Mouse (Mus musculus): ENCODE results near the gene Catip.
A peak's percentile ranks its signal among the peaks of the same experiment; 100 is the strongest.
"Not testable (repeated sequence)": the region's sequence is repeated elsewhere in the genome, so short reads cannot be mapped to it uniquely, and the experiment has no call there.

Gene Catip

DNA sequence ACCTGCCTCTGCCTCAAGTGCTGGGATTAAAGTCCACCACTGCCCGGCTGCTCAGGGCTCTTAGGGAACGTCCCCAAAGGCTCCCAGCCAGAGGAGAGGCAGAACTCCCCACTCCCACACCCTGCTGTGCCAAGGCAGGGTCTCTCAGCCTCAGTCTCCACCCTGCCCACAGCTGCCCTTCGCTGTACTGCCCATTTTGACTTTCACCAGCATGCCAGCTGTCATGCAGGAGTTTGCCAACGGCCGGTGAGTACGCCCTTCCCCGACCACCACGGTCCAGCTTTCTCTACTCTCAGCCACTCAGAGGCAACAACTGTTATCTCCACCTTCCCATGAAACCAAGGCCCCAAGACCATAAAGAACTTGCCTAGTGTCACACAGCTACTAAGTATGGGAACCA is 22.6 kb downstream of the Catip start:
- no peak for DNase-seq (ENCODE audit: low read depth)

DNA sequence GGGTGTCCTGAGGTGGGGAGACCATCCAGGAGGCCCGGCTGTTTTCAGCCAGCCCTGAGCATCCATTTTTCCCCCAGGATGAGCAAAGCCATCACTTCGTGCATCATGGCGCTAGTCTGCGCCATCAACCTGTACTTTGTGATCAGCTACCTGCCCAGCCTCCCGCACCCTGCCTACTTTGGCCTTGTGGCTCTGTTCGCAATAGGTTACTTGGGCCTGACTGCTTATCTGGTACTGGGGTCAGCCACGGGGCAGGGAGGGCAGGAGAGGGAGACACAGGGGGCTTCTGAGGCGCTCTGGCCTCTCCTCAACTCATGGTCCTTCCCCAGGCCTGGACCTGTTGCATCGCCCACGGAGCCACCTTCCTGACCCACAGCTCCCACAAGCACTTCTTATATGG is 23.2 kb downstream of the Catip start:
- no peak for DNase-seq (ENCODE audit: low read depth)

DNA sequence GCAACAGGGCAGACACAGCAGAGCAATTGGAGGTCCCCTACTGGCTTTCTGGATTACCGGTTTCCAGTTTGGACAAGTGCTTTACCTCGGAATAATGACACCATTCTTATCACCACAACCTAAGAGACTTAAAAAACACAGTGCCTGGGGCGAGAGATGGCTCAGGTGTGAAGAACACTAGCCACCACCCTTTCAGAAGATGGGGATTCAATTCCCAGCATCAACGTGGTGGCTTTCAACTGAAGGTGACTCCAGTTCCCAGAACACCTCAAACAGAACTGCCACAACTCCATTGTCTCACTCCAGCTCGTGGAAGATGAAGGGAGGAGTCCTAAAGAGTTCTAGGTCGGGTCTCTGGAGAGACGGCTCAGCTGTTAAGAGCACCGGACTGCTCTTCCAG is 23.6 kb downstream of the Catip start:
- DNase-seq (ENCODE audit: low read depth) = no peak

DNA sequence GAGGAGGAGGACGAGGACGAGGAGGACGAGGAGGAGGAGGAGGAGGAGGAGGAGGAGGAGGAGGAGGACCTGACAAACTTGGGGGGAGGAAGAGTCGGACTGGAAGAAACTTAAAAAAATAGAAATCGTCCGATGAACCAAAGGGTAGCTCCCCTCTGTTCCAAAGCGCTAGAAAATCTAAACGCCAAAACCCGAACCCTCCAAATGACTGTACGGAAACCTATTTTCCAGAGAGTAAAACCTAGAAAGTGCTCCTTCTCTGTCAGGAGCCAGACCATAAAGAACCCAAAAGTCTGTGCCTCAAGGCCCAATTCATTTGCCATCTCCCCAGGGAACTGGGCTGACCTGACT is 24.4 kb downstream of the Catip start:
- DNase-seq (ENCODE audit: low read depth) = no peak

DNA sequence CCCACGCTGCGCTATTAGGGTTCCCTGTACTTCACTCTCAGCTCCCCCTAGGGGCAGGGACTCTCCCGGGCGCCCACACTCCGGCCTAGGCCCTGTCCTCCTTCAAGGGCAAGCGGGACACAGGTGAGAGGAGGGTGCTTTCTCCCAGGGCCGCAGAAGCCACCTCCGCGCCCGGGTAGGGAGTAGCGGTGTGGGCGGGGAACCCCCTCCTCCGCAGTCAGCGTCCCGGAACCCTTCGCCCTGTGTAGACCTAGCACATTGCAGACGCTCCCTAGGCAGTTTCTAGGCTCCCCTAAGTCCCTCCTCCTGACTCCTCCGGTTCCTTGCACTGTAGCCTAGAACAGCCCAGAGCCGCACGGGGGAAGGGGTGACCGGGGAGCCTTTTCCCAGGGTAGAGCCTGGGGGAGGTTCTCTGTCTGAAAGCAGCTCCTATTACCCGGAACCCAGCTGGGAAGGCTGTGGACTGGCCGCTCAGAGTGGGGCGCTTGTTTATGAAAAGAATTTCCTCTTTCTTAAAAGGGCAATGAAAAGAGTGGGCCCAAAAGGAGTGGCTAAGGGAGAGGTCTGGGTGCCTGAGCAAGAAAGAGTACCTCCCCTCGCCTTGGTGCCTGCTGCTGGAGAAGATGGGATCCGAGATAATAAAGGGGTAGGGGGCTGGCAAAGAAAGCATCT is 24.9 kb downstream of the Catip start:
- peak; percentile 97 for DNase-seq (ENCODE audit: low read depth)

DNA sequence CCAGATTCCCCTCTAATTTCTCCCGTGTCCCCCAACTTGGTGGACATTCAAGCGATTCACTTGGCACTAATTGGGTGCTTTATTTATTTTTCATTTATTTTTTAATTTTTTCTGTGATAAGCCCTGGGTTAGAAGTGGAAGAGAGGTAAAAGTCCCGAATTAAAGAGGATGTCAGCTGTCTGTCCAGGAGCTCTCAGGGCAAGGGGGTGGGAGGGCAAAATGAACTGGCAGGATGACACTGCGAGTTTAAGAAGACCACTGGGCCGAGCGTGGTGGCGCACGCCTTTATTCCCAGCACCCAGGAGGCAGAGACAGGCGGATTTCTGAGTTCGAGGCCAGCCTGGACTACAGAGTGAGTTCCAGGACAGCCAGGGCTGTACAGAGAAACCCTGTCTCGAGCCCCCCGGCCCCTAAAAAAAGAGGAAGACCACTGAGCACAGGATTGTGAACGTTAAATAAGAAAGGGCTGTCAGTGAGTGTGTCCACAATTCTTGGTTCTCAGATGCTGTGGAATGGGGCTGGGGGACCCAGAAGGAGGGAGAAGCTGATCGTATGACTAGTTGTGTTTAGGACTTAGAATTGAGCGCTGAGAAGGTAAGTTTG is 25.6 kb downstream of the Catip start:
- DNase-seq (ENCODE audit: low read depth) = no peak

DNA sequence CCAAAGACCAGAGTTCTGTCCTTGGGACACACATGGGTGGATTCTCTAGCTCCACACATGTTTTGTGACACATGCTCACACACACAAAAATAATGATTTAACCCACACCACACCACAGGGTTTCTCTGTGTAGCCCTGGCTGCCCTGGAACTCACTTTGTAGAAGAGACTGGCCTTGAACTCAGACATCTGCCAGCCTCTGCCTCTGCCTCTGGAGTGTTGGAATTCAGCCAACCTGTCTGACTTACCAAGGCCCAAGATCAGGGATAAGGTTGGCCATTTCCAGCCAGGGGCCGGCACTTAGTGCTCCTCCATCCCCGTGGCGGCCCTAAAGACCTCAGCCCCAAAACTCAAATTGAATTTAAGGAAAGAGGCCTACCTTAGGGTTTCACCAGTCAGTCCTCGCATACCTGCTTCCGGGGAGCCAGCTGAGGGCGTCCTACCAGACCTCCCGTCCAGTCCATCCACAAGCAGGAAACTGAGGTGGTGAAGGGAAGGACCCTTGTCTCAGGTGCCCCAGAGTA is 26.6 kb downstream of the Catip start:
- DNase-seq (ENCODE audit: low read depth) = no peak

DNA sequence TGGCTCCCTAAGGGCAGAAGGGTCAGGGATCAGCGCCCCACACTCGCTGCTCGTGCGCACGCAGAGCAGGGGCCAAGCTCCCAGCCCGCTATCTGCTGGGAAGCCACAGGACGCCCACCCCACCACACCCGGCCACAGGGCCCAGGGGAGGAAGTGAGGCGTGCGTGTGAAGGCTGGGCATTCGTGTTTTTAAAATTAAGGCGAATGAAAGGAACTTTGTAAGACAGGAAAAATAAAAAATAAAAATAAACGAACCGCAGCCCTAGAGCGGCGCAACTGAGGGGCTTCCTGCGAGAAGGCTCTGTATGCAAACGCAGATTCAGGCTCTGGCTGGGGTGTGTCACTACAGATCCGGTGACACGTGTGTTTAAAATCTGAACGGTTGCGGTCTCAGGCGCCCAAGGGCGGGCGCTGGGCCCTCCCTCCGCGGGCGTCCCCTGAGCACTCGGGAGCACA is 28.0 kb downstream of the Catip start:
- DNase-seq (ENCODE audit: low read depth) = peak; percentile 83

DNA sequence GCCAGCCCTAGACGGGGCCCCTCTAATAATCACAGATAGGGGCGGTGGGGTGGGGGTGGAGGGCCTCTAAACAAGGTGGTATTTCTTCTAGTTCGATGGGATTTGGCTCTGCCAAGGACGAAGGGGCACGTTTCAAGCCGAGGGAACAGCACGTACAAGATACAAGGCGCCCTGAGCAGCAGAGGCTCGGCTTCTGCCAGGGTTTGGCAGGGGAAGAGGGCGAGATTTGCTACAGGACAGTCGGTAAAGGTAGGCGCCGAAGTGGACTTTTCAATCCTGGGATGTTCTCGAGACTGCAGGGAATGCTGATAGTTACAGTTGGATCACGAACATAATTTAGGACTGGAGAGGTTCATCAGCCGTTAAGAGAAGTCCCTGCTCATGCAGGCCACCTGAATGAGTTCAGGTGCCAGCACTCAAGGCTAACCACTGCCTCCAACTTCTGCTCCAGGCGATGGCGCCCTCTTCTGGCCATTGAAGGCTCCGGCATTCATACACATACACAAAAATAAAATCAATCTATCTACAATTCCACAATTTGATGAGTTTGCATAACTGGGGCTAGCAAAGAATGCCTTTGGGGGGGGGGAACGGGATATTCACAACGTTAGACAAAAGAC is 28.5 kb downstream of the Catip start:
- DNase-seq (ENCODE audit: low read depth) = peak; percentile 91

DNA sequence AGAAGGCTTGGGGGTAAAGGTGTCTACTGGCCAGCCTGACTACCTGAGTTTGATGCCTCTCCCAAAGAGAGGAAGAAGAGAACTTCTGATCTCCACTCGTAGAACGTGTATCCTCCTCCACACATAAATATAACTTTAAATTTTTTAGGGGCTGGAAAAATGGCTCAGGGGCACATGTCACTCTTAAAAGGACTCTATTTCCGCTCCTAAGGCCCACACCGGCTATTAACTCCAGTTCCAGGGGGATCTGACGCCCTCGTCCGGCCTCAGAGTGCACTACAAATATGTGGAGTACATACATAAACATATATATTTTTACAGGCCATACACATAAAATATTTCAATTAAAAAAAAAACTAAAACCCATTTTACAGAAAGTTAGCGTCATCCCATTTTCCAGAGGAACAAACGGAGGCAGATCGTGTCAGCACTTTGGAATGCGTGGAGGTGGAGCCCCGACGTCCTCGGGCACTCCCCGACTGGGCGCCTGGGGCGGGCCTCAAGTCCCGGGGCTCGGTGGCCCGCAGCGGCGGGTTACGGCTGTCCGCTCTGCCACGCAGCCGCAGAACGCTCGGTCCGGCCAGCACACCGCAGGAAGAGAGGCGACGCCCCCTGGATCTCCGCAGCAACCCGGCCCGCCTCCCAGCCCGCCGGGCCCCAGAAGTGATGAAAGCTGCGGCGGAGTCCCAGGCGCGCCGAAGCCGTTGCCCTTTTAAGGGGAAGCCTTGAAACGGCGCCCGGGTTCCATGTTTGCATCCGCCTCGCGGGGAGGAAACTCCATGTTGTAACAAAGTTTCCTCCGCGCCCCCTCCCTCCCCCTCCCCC is 29.2 kb downstream of the Catip start, which contains the start of gene Ctdsp1:
Gene Ctdsp1, plus strand, starts transcription at position 586 of the 825 bp plus-strand sequence.
- DNase-seq (ENCODE audit: low read depth) = peak; percentile 96

DNA sequence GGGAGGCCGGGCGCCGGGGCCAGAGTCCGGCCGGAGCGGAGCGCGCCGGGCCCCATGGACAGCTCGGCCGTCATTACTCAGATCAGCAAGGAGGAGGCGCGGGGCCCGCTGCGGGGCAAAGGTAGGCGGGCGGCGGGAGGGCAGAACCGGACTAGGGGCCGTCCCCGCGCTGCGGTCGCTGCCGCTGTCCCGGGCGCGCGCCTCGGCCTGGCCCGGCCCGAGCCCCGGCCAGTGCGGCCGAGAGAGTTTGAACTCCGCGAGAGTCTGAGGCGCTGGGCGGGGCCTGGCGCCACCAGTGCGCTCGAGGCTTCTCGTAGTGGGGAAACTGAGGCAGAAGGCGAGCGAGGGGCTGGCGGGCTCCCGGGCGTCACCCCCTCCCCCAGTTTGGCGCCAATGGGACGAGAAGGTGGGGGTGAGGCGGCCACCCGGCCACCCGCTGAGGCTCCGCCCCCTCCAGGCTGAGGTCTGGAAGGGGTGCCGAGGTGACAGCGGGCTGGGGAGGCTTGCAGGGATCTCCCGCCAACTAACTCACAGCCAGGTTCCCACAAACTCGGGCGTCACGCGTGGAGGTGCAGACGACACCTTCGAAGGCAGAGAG is 30.0 kb downstream of the Catip start:
- DNase-seq (ENCODE audit: low read depth) = peak; percentile 72

DNA sequence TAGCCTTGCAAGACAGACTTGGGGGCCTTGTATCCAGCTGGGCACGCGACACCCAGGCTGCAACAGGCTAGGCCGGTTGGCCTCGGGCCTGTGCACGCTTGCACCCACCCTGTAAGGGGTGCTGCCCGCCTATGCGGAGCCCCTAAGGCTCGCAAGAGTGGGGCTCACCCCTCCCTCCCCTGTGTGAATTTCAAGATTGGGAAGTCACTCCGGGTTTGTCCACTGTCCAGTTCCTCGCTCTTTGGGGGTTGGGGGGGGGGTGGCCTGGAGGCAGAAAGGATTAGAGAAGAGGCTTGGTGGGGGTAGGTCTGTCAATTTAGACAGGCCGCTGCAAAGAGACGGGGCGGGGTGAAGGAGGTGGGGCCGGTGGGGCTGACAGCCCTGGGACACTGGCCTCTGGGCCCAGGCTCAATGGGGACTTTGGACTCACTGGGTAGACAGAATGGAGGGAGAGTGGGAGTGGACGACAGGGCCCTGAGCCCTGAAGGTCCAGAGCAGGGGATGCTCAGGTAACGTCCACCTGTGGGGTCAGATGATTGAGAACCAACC is 30.6 kb downstream of the Catip start:
- no peak for DNase-seq (ENCODE audit: low read depth)

DNA sequence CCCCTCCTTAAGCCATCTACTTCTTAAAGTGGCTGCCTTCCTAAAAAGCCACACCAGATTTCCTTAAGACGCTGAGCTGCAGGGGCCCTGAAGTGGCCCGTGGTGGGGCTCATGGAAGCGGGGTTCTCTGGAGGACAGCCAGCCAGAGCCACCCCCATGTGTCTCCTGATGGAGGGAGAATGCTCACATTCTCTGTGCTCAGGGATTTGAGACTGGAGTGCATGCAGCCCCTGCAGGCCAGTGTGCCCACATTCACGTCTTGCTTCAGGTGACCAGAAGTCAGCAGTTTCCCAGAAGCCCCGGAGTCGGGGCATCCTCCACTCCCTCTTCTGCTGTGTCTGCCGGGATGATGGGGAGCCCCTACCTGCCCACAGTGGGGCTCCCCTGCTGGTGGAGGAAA is 31.1 kb downstream of the Catip start:
- no peak for DNase-seq (ENCODE audit: low read depth)

DNA sequence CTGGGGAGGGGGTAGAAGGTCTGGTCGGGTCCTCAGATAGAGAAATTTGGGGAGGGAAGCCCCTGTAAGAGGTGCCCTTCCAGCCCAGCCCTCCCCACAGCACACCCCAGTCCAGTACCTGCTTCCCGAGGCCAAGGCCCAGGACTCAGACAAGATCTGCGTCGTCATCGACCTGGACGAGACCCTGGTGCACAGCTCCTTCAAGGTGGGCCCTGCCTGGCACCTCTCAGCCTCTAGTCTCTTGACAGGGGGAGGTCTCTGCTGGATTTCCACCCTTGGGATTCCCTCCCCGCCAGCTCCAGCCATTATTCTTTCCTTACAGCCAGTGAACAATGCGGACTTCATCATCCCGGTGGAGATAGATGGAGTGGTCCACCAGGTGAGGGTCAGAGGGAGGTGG is 31.8 kb downstream of the Catip start:
- DNase-seq (ENCODE audit: low read depth) = no peak

DNA sequence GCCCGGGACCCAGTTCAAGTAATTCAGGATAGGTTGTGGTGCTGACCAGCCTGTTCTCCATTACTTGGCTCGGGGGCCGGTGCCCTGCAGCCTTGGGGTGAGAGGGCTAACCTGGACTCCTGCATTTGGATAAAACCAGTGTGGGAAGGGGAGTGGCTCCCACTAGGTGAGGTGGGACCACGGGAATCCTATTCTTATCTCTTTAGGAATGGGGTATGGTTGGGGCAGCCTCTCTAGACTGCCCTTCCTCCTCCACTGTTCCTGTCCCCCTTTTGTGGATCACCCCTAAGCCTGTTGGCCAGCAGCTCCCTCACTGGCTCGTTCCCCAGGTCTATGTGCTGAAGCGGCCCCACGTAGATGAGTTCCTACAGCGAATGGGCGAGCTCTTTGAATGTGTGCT is 32.4 kb downstream of the Catip start:
- DNase-seq (ENCODE audit: low read depth) = no peak

DNA sequence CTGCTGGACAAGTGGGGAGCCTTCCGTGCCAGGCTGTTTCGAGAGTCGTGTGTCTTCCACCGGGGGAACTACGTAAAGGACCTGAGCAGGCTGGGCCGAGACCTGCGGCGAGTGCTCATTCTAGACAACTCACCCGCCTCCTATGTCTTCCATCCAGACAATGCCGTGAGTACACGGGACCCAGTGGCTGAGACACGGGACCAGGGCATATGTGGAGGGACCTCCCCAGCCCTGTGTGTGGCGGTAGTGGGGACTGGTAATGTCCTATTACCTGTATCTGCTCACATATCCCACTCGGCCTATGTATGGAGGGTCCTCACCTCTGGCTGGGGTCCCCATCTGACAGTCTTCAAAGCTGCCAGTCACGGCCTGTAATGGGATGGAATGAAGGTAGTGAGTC is 33.0 kb downstream of the Catip start:
- no peak for DNase-seq (ENCODE audit: low read depth)

DNA sequence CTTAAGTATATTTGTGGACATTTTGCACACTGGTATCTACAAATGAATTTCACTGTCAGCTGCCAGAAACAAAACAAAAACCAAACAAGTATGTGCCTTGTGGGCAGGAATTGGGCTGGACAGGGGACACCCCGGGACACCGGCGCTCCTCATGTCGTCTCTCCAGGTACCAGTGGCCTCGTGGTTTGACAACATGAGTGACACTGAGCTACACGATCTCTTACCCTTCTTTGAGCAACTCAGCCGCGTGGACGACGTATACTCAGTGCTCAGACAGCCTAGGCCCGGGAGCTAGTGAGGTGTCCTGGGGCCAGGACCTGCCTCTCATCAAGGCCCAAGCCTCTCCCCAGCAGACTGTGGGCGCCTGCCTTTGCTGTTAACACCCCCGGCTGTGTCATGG is 33.4 kb downstream of the Catip start:
- no peak for DNase-seq (ENCODE audit: low read depth)

DNA sequence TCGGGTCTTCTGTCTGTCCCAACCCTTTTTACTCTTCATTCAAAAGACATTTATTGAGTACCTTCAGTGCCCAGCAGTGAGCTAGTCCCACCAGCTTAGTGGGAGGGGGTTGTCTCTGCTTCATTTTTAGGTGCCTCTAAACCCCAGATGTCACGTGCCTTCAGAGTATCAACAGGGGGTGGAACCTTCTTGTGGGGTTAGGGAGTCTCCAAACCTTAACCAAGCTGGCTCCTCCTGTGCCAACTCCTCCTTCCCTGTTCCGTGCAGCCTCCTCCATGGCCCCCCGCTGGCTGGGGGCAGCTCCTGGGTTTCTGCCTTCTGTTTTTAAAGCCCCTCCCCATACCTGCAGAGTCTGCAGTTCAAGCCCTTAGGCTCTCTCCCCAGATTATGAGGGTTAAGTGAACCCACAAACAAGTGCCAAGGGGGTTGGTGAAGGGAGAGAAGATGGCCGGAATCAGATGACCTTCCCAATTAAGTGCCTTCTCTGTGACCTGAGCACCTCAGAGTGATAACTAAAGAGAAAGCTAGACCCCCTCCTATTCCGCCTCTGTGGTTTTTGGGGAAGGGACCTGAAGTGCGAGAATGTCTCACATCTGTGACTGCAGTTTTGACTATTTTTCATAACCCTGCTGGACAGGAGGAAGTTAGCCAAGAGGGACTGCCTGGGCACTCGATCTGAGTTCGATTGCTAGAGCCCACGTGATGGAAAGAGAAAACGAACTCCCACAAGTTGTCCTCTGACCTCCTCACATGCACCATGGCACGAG is 34.7 kb downstream of the Catip start:
- DNase-seq (ENCODE audit: low read depth) = not testable (repeated sequence)

DNA sequence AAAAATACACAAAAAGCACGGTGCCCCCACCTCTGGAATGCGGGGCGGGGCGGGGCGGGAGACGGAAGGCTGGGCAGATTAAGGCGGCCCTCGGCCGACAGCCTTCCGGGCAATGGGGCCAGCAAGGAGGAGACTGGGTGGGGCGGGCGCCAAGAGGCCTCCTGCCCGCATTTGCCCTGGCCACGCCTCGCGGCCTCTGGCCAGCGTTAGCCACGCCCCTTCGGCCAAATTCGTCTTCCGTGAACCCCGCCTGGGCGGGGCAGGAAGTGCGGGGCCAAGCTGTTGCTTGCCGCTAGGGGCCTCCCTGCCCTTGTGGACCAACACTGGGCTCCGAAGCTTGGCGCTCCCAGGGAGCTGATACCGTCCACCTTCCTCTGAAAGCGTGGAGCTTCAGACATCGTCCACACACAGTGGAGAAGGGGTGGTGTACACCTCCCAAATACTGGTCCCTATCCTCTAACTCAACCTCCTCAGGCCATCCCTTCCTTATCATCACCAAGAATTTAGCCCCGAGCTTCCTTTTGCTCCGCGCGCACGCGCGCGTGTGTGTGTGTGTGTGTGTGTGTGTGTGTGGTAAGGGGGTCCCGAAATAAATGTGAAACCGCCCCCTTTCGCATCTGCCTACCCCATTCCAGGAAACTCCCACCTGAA is 35.5 kb downstream of the Catip start:
- peak; percentile 98 for DNase-seq (ENCODE audit: low read depth)

DNA sequence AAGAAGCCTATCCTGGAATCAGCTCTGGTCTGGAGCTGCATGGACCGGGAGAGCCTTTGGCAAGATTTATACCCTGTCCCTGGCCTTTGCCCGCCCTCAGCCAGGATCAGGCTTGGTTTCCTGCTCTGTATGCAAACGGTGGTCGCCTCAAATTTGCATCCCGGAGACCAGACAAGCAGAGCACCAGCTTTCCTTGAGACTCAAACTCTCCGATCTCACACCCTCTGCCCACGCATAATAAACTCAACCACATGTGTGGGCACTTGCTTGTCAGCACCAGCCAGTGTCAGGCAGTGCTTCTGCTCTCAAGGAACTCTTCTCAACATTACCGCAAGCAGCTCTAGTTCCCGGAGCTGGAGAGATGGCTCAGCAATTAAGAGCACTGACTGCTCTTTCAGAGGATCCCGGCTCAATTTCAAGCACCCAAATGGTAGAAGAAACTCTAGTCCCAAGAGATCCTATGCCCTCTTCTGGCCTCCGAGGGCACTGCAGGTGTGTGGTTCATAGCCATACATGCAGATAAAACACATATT is 36.1 kb downstream of the Catip start:
- peak; percentile 86 for DNase-seq (ENCODE audit: low read depth)

All from 416B (cell line).